Mouse (Mus musculus) heart, postnatal 10 days (tissue): ENCODE measurements around the gene Tnfaip1. TPM values are rescaled to one million over a fixed set of nuclear protein-coding genes. Genes with fewer than 3 reads are reported as not detected.

ENCODE experiments used
- DNase-seq, 2 experiments: peaks; one replicate each; pipeline ENCODE4 v3.0.0; 2021
- intact Hi-C: fragments of 180-260 bp; cut with DNase I; formaldehyde crosslinking; loops from one replicate; pipeline ENCODE4 v1.15.1; 2025
- total RNA-seq, 2 experiments: library from RNA; stranded (reverse); gene quantifications; 2 replicates each; pipeline ENCODE4 v1.2.3; 2021

Tnfaip1 gene
- total RNA-seq, 2 experiments from 2014 or later: 62.7 to 66.2 TPM

- intact Hi-C loops: no loop called here
- no peak for DNase-seq
These were observed 34.6 kb downstream of the Tnfaip1 start for GRCm38 (mm10) chr11:78501529-78501928.

GRCm38 (mm10) chr11:78500623-78501202 is 35.4 kb downstream of the Tnfaip1 start:
- DNase-seq: no peak
- intact Hi-C loops: no loop called here

- no peak for DNase-seq
- intact Hi-C loops: no loop called here
These were observed 36.6 kb downstream of the Tnfaip1 start for GRCm38 (mm10) chr11:78499543-78499942.

- intact Hi-C loops: no loop called here
- DNase-seq: peak; percentile 30 to 50
These were observed 37.1 kb downstream of the Tnfaip1 start, which contains the start of gene Vtn for GRCm38 (mm10) chr11:78499004-78499403. Gene Vtn (plus strand): TSS chr11:78499091.

GRCm38 (mm10) chr11:78497544-78498522 is 38.3 kb downstream of the Tnfaip1 start, which contains the start of gene Sarm1:
Gene Sarm1 (minus strand): TSS chr11:78497754.
- intact Hi-C loops: no loop called here
- peak; percentile 84 for DNase-seq

GRCm38 (mm10) chr11:78497071-78497541 is 39.0 kb downstream of the Tnfaip1 start:
- no peak for DNase-seq
- intact Hi-C loops: no loop called here

GRCm38 (mm10) chr11:78495904-78496303 is 40.2 kb downstream of the Tnfaip1 start:
- peak; percentile 50 to 71 for DNase-seq
- intact Hi-C loops: no loop called here

GRCm38 (mm10) chr11:78490781-78491241 is 45.3 kb downstream of the Tnfaip1 start:
- intact Hi-C loops: no loop called here
- DNase-seq: peak in 1 of 2 experiments; percentile 14

GRCm38 (mm10) chr11:78488168-78488567 is 48.0 kb downstream of the Tnfaip1 start:
- peak; percentile 75 to 84 for DNase-seq
- intact Hi-C loops: loop anchor here (5.0 to 10.0 kb wide), 2 partner anchors 339 to 467 kb away; partner anchors contain the start of gene Lyrm9

- intact Hi-C loops: loop anchor here (10.0 kb wide), 1 partner anchor 471 kb away; no protein-coding TSS in a partner anchor
- no peak for DNase-seq
These were observed 52.5 kb downstream of the Tnfaip1 start for GRCm38 (mm10) chr11:78483639-78484038.

- DNase-seq: no peak
- intact Hi-C loops: no loop called here
These were observed 60.8 kb downstream of the Tnfaip1 start for GRCm38 (mm10) chr11:78475289-78475688.

Other genes starting within 250 kb of the Tnfaip1 start
- gene BC030499, start 245.5 kb downstream of the Tnfaip1 start, total RNA-seq: under 1 TPM; 0.57 to 0.67 TPM
- 1 to 10 TPM; 8.8 to 9.5 TPM for gene Spag5, start 234.8 kb downstream of the Tnfaip1 start, total RNA-seq
- gene Aldoc, start 213.4 kb downstream of the Tnfaip1 start, total RNA-seq: 1 to 10 TPM in 1 of 2 experiments, under 1 TPM in 1; 0.81 to 1.1 TPM
- gene Pigs, start 207.9 kb downstream of the Tnfaip1 start, total RNA-seq: 10 to 100 TPM; 26.4 to 26.8 TPM
- gene Unc119, start 192.8 kb downstream of the Tnfaip1 start, total RNA-seq: 10 to 100 TPM in 1 of 2 experiments, 1 to 10 TPM in 1; 9.0 to 10.1 TPM
- gene Foxn1, start 149.8 kb downstream of the Tnfaip1 start, total RNA-seq: not detected
- not detected for gene Slc13a2, start 114.1 kb downstream of the Tnfaip1 start, total RNA-seq
- gene Slc46a1, start 70.6 kb downstream of the Tnfaip1 start, total RNA-seq: 1 to 10 TPM; 1.5 to 2.0 TPM
- gene Sarm1, start 38.6 kb downstream of the Tnfaip1 start, total RNA-seq: under 1 TPM; 0.22 to 0.30 TPM
- gene Vtn, start 37.2 kb downstream of the Tnfaip1 start, total RNA-seq: 10 to 100 TPM; 23.4 to 28.4 TPM
- gene Sebox, start 32.9 kb downstream of the Tnfaip1 start, total RNA-seq: not detected
- 10 to 100 TPM; 14.9 to 16.6 TPM for gene Tmem199, start 24.2 kb downstream of the Tnfaip1 start, total RNA-seq
- gene Poldip2, start 24.1 kb downstream of the Tnfaip1 start, total RNA-seq: 100 to 1,000 TPM; 161 to 163 TPM
- gene Ift20, start within 50 bp of the Tnfaip1 start, total RNA-seq: 10 to 100 TPM; 50.6 to 53.5 TPM
- 10 to 100 TPM; 14.5 to 16.8 TPM for gene Tmem97, start 14.4 kb upstream of the Tnfaip1 start, total RNA-seq
- 10 to 100 TPM; 17.2 to 18.5 TPM for gene Nlk, start 161.0 kb upstream of the Tnfaip1 start, total RNA-seq
- gene Ccnq, start 215.4 kb upstream of the Tnfaip1 start, total RNA-seq: 10 to 100 TPM; 18.0 to 18.4 TPM